Mouse (Mus musculus) skeletal muscle tissue, adult 2 months (tissue): Measurements from ENCODE around the gene Diaph3.

Experiments used
- DNase-seq: peaks from one replicate; pipeline ENCODE4 v3.0.0-alpha.2; 2012; ENCODE audit warnings: low read depth, low spot score

The Diaph3 gene

GRCm38 (mm10) chr14:87083911-87084310, 57.1 kb downstream of the Diaph3 start:
- no peak for DNase-seq

GRCm38 (mm10) chr14:87079725-87080124, 61.3 kb downstream of the Diaph3 start:
- no peak for DNase-seq

- no peak for DNase-seq
These were observed 66.0 kb downstream of the Diaph3 start for GRCm38 (mm10) chr14:87075021-87075531.

- DNase-seq: no peak
These were observed 76.8 kb downstream of the Diaph3 start for GRCm38 (mm10) chr14:87064281-87064680.

- DNase-seq: no peak
These were observed 84.9 kb downstream of the Diaph3 start for GRCm38 (mm10) chr14:87056169-87056568.

DNA sequence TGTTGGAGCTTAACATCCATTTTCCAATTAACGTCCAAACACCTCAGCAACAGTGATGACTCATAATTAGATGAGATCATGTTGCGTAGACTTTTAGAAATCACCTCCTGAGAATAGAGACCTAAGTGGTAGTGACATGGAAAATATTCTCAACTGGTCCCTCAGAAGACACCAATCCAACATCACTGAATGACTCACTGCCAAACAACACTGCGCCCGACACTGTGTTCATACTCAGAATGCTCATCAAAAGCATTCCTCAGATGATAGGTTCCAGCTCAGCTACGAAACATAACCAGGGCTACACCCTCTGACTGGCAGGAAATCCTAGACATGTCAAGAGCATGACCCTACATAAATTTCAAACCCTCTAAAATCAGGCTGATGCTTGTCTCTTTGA, 89.8 kb downstream of the Diaph3 start:
- no peak for DNase-seq

GRCm38 (mm10) chr14:87044401-87044806, 96.6 kb downstream of the Diaph3 start:
- no peak for DNase-seq

DNA sequence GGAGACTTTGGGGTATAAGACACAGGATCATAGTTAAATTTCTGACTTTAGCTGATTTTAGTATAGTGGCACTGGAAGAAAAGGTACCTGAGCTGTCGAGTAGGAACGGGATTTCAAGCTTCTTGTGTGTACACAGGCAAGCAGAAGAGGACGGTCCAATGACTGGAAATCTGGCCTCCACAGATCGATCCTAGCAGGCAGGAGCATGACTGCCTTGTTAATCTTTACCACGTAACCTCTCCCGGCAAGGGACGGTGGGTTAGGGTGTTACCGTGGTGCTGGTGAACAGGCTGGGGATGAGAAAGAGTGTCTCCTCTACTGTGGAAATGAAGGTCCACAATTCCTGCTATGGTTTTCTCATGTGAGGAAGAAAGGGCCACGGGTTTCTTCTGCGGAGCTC, 120.8 kb downstream of the Diaph3 start:
- no peak for DNase-seq

GRCm38 (mm10) chr14:87019687-87020086, 121.3 kb downstream of the Diaph3 start:
- DNase-seq: no peak

DNA sequence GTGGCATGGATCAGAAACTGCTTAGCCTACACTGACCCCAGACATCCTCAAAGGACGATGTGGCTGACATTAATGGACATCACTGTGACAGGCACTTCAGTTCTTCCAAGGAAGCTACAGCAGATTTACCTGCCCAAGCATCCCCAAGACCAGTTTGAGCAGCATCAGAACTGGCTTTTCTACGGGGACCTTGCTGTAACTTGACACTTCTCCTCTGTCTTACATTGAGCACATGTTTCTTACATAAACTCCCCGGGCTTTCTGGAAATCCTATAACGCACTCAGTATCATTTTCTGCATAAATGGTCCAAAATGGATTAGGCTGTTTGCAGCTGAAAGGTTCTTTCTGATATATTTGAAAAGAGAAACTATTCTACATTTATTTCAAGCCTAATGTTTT, 143.7 kb downstream of the Diaph3 start:
- DNase-seq: no peak

DNA sequence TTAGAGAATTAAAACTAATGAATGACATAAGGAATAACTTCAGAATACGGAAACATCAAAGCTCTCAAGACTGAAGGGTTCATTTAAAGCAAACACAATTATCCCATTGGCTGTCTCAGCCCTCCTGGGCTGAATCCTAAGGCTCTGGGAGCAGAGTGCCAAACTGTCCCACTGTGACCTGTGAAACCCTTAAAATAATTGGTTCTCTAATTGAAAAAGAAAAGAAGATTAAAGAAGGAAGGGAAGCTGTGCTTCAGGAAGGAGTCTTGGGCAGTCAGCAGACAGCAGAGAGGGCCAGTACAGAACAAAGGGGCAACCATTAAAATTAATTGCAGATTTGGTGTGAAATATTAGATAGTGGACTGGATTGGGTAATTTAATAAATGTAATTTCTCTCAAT, 189.9 kb downstream of the Diaph3 start:
- DNase-seq: no peak

GRCm38 (mm10) chr14:86937953-86938352, 203.1 kb downstream of the Diaph3 start:
- DNase-seq: no peak

- no peak for DNase-seq
These were observed 204.6 kb downstream of the Diaph3 start for GRCm38 (mm10) chr14:86936424-86936823.

GRCm38 (mm10) chr14:86930763-86931162, 210.3 kb downstream of the Diaph3 start:
- no peak for DNase-seq

DNA sequence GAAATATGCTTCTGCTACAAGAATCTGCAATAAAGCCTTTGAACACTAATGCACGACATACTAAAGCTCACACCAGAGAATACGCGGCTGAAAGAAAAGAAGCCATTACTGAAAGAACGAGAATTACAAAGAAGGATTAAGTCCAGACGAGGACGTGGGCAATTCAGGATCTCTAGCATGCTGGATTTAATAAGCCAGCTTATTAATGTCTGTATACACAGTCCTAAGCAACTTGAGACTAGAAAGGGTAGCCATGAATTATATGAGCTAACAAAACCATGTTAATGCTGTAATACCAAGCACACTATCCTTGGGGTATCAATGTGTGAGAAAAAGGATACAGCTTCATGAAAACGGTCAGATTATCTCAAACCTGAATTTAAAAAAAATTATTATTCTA, 214.2 kb downstream of the Diaph3 start:
- no peak for DNase-seq

GRCm38 (mm10) chr14:86898898-86899297, 242.1 kb downstream of the Diaph3 start:
- no peak for DNase-seq

- no peak for DNase-seq
These were observed 251.8 kb downstream of the Diaph3 start for GRCm38 (mm10) chr14:86889070-86889804.

DNA sequence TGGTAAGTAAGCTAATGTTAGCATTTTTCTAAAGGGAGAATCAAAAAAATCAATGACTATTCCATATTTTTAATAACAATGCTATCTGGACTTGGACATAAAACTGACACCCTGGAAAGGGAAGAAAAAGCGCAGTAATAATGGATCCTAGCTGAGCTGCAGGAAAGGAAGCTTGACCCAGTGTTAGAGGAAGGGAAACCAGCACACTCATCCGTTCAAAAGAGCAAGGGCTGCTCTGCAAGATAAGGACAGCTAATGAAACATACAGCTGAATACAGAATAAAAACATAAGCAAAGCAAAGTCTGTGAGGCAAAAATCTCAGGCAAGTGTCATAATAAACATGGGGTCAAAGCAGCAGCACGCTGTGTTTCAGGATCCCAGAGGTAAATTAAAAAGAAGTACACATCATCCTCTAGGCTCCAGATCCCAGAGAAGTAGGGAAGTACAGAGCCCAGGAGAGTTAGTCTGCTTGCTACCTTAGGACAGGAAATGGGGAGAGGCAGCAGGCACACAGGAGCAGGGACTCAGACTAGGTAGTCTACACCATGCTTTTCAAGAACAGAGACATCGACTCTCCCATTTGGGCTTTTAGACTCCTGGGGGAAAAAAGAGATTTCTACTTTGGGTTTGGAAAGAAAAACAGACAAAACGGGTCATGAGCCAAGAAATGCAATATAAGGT, 255.5 kb downstream of the Diaph3 start:
- no peak for DNase-seq

DNA sequence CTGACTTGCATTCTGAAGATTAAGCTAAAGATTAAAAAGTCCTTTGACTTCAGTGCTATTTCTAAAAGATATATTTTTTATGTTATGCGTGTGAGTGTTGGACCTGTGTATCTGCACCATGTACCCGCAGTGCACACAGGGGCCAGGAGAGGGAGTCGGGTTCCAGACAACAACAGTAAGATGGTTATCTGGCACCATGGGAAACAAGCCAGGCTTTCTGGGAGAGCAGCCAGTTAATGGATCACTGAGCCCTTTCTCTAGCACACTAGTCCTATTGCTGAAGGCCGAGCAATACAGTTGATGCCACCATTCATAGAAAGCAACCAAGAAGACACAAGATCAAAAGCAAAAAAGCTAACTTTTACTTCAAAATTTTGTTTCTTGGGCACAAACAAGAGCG, 271.5 kb downstream of the Diaph3 start:
- DNase-seq: no peak

GRCm38 (mm10) chr14:86867143-86867542, 273.9 kb downstream of the Diaph3 start:
- DNase-seq: no peak

GRCm38 (mm10) chr14:86864053-86864452, 277.0 kb downstream of the Diaph3 start:
- DNase-seq: no peak

DNA sequence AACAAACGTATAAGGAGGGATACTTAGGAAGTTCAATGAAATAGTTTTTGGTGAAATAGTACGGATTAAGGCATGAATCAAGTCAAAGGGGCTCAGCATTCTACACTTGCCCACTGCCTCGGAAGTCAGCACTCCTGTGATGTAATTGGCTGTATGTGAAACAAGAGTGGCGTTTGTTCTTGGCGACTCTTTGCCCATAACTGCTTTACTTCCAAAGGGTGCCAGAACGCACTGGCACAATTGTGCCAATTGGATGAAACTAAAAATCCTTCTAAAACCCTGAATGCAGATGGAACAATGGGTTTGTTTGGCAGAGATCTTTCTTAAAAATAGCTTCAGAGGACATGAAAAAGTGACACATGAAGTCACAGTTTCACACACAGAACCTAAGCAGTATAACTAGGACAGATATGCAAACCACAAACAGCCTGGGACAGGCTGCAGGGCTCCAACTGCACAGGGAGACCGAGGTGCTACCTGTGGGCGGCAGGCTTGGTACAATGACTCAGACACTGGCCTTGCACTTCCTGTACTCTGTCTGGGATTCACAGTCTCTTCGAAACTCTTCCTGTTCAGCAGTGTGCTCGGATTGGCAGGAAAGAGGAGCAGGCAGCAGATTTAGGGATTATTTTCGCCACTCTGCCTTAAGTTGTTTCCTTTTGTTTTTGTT, 279.6 kb downstream of the Diaph3 start:
- DNase-seq: no peak
